Mouse (Mus musculus) left cerebral cortex, adult 8-10 months (tissue): Measurements from ENCODE around the gene Ppara. TPM values are rescaled to one million over a fixed set of nuclear protein-coding genes. Genes with fewer than 3 reads are reported as not detected.
A peak's percentile ranks its signal among the peaks of the same experiment; 100 is the strongest.

Source experiments
- DNase-seq, 2 experiments: peaks; one replicate each; pipeline ENCODE4 v3.0.0; 2022; ENCODE audit warnings: low spot score in 2 of 2
- total RNA-seq, 4 experiments: library from RNA; stranded (reverse); gene quantifications; 2 replicates each; pipeline ENCODE4 v1.2.4; 2022

Ppara gene
- total RNA-seq, 4 experiments from 2014 or later: 2.8 to 3.6 (median 3.3) TPM

DNA sequence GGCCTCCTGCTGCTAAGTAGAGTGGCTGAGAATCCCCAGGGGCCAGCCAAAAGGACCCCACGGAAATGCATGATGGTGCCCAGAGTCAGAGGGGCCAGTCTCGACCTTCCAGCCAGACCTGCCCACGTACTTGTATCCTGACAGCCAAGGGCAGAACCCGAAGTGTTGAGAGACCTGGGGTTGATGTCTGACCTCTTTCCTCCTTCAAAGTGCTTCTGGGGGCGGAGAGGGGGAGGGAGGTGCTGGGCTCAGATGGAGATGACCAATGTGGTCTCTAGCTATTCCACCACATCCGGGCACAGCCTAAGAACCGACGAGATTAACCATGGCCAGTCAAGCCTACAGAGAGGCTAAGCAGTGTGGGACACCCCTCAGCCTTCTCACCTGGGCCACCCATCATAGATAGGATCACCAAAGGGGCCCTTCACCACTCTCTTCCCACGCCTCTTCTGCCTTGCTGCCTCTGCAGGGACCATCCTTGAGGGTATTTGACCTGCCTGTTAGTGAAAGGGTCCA, 29.7 kb upstream of the Ppara start:
- DNase-seq: no peak

DNA sequence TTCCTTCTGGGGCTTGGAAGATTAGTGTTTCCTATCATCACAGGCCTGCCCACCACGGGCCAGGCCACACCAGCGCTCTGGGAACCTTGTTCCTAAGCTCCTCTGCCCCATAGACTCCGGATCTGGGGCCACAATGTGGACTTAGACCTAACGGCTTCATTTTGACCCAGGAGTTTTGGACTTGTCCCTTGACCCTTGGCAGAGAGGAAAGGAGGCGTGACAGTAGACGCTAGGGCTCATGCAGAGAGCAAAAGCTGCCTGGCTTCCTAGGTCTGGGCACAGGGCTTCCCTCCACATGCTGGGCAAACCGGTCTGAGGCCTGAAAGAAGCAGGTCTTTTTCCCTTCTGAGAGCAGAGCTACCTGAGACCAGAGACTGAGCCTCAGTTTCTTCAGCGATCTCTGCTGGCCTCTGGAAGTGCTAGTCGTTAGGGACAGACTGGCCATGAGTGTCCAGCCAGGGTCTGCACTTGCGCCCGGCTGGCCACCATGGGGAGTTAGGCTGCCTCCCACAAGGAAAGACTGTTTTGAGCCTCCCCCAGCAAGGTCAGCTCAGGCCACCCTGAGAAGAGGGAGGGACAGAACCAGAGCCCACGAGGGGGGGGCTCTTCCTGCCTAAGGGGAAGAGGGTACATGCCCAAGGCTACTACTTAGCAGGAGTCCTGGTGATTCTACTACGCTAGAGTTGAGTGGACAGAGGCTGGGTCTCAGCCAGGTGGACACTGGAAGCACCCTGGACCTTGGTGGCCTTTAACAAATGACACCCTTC, 29.0 kb upstream of the Ppara start:
- DNase-seq: no peak

DNA sequence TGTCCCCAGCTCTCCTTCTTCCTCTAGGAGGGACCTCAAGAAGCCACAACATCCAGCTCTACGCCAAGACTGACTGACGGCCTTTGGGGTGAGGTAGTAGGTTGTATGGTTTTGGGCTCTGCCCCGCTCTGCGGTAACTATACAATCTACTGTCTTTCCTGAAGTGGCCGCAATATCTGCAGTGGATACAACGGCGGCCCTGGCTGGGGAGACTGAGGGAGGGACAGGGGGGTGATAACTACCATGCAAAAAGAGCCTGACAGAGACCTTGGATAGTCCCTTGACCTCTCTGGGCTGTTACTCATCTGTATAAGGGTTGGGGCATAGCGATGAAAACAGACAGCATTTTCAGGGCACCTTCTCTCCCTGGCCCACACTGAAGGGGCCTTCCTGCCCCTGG, 28.3 kb upstream of the Ppara start:
- DNase-seq: no peak

DNA sequence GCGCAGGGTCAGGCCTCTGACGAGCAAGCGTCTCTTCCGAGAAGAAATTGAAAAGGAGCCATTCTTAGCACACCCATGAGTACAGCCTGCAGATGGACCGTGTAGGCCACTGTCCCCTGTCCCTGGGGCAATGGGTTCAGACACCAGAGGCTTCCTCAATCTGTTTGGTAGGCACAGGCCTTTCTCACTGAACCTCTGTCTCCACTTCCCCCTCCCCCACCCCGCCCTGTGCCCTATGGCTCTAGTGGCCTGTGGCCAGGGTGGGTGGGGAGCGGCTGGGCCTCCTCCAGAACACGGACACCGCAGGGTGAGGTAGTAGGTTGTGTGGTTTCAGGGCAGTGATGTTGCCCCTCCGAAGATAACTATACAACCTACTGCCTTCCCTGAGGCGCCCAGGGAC, 27.8 kb upstream of the Ppara start:
- DNase-seq: no peak

DNA sequence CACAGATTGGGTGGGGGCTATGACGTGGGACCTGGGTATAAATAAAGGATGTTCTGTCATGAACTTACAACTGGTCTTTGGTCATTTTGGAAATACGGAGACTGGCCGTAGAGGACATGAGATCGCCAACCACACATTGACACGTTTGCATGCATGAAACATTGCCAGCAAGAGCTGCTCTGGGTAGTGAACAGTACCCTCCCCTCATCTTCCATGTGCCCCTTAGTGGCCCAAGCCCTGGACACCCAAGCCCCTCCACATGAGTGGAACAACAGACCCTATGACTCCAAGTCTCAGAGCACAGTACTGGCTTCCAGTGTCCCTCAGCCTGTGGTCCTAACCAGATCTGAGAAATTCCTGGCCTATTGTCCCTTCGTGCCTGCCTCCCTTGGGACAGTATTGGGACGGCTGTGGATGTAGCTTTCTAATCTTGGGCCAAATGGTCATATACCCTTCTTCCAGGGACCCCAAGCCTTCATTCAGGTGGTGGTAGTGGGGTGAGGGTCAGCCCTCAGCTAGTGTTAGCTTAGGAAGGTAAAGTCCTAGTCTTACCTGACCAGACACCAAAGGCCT, 27.2 kb upstream of the Ppara start:
- DNase-seq: no peak

DNA sequence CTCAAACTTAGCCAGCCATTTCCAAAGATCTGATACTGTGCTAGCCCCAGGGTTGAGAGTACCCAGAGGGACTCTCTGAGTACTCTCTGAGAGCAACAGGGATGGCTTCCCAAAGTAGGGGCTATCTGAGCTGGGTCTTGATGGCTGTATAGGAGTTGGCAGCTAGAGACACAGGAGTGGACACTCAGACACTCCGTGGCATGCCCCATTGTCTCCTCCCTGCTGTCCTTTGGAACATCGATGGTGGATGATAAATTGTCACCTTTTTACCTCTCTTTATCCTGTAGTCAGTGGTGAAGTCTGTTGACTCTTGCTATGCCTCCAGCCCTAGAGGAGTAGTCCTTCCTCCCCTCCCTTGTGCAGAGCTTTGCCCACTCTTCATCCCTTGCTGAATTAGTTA, 26.6 kb upstream of the Ppara start:
- no peak for DNase-seq

DNA sequence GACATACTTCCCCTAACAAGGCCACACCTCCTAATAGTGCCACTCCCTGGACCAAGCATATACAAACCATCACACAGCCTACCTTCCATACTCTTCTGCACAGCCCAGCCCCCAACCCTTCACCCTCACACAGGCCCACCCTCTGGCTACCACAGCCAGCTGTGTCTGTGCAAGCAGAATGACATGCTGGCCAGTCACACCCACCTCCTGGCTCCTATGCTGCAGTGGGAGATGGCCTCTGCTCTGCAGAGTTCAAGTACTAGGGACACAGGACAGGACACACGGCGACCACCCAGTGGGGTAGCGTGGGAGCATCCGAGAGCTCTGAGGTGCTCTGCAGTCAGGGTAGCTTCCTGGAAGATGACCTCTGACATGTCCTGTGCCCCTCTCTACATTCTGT, 25.9 kb upstream of the Ppara start:
- DNase-seq: no peak

DNA sequence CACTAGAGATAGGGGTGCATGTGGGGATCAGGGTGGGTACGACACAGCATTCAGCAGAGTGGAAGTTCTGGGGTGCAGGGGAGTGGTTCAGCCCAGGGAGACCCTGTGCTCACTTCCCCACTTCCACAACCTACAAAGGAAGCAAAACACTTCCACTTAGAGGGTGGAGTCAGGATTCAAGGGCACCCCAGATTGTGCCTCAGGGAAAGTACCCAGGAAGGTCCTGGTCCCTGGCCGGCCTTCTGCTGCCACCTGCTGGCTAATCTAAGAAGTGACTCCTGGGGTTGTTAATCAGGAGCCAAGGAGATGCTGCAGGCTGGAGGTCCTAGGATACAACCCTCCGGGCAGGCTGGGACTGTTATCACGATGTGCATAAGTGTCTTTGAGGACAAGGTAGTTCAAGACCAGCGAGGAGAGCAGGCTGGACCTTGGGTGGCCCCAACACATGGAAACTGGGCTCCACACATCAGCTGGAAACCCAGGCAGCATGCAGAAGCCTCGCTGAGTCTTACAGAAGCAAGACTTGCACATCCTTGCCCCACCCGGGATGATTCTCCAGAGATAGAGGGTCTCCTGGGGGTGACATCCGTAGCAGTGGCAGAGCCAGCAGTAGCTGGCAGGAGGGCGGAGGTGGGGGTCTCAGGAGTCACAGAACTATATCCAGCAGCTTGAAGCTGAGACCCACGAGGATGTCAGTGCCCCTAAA, 25.4 kb upstream of the Ppara start:
- peak; percentile 72 to 81 for DNase-seq

DNA sequence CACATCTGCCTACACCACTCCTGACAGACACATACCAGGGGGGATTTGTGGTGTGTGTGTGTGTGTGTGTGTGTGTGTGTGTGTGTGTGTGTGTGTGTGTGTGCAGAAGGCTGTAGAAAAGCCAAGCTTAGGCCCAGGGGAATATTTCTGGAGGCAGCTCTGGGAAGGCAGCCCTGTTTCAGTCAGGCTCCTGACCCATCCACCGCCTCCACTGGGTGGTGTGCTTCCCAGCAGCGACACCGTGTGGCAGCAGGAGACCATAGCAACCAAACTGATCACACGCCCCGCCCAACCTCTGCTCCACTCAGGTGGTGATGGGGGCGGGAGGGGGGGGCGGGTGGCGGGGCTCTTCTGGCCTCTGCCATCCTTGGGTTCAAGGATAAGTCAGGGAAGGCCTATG, 24.6 kb upstream of the Ppara start:
- peak in 1 of 2 experiments; percentile 74 for DNase-seq

DNA sequence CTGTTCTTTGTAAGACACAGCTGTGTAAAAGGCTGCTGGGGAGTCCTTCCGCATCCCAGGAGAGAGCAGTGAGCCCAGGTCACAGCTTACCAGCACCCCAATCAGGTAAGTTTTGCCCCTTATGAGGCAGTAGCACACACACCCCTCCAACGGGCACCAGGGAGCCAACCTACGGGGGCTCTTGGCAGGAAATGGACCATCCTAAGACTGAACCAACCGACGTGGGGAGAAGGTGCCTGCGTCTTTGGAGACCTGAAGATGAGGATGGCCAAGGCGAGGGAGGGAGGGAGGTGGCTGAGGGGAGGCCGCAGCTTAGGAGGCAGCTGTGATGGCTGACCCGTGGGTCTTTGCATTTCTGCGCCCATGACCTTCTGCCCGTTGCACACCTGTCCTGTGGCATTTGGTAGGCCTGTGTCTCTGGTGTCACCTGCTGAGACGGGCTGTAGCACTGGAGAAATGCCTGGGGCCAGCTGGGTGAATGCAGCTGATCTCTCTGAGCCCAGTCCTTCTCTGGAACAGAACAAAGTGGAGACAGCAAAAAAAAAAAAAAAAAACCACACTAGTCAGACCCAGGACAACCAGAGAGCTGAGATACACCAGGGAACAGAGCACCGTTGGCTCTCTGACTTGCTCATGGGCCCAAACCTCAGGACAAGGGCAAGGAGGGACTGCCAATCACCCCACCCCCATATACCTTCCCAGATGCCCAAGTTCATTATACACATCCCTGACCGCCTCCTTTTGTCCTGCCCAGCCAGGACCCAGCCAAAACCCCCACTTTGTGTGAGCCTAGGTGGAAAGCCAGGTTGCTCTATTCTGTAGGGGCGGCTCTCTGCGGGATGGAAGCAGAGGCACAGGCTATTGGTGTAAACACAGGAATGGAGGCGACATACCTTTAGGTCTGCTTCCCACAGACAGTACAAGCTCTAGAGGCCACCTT, 23.9 kb upstream of the Ppara start:
- no peak for DNase-seq

DNA sequence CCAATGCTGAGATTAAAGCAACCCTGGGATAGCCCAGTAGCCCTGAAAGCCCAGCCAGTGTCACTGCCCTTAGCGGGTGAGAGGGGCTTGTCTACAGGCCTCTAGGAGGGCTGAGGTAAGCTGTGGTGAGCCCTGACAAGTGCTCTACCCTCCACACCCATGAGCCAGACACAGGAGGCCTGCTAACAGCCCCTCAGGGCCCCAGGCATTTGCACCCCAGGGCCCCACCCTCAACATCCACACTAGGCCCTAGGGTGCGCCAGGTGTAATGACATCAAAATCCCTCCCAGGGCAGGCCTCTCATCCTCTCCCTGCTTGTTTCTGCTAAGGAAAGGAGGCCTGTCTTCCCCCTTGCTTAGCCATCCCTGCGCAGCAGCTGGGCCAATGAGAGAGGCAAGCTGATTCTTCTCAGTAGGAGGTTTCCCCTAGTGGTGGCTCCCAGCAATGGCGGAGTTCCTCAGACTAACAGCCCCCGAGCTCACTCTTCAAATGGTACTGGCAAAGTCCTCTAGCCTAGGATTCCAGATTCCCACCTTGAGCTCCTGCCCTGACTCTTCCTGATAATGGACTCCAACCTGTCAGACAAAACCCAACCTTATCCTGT, 22.1 kb upstream of the Ppara start:
- DNase-seq: no peak

DNA sequence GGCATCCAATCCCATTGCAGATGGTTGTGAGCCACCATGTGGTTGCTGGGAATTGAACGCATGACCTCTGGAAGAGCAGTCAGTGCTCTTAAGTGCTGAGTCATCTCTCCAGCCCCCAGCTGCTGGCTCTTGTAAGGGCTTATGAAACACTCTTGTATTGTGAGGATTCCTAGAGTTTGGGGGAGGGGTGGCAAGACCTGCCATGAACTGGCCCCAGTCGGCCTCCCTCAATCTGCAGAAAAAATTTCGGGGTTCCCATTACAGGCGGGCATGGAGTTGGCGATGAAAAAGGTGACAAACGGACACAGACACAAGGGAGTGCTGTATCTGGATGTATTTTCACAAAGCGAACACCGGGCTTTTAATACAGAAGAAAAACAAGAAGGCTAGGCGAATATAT, 21.4 kb upstream of the Ppara start:
- DNase-seq: no peak

DNA sequence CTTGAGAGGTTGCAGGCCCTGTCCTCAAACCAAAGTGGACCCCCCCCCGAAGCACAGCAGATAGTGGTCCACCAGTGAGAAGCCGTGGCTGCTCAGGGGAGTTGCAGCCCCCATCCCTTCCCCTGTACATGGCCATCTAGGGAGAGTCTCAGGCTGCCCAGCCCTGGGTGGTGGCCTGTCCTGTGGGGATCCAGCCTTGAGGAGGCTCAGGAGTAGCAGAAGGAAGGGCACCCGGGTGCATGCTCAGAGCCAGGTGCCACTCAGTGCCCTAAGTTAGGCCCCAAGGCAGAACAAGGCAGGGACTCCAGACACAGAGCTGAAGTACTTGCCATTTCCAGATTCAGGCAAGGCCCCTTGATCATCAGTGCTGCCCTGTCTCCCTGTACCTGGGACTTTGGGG, 19.7 kb upstream of the Ppara start:
- DNase-seq: no peak

DNA sequence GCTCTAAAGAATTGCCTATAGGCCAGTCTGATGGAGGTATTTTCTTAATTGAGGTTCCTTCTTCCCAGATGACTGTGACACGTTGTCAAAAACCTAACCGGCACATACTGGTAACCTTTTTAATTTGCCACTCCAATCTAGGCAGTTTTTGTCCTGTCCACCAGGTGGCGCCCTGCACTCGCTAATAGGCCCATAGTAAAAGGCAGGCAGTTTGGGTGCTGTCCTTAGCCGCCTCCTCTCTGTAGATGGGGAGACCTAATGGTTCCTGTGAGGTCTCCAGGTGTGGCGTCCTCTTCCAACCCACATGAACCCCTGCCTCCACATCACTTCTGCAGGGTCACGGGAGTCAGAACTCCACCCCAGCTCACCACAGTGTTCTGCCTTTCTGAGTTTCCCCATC, 18.7 kb upstream of the Ppara start:
- DNase-seq: peak; percentile 61 to 91

DNA sequence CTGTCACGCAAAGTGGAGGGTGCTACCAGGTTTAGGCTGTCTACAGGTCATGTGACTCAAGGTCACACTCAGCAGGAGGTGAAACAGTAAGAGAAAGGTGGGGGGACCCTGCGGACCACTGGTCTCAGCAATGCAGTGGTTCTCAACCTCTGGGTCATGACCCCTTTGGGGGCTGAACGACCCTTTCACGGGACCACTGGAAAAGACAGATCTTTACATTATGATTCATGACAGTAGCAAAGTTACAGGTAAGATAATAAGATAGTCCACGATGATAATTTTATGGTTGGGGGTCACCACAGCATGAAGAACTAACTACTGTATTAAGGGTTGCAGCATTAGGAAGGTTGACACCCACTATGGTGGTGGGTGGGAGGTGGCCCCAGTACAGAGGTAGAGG, 18.2 kb upstream of the Ppara start:
- DNase-seq: no peak

DNA sequence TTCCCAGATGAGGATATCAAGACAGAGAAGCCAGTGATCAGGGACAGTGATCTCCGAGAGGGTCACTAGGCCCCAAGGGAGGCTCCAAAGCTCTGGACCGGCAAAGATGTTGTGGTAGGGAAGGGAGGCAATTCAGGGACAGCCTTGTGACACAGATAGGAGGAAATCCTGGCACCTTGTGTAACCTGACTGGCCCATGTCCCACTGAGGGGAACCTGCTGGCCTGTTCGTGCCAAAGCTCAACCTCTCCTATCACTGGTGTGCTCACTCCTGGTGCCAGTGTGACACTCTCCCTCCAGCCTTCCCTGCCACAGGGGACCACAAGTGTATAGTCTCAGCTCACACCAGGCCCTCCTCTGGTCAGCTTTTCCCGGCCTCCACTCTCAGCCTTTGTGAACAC, 17.8 kb upstream of the Ppara start:
- no peak for DNase-seq

DNA sequence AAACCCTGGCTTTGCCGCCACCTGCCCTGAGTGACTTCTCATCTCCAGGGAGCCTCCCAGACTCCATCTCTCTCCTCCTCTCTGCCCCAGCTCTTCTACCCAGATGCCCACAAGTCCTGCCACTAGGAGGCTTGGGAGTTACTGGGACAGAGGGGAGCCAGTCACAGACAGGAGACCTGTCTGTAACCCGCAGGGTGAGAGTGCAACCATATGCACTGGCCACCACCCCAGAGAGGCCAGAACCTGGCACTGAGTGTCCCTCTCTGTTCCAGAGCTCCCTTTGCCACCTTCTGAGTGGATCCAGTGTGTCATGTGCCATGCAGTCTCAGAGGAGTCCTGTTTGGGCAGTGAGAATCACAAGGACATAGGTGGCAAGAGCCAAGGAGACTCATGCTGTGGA, 17.0 kb upstream of the Ppara start:
- no peak for DNase-seq

DNA sequence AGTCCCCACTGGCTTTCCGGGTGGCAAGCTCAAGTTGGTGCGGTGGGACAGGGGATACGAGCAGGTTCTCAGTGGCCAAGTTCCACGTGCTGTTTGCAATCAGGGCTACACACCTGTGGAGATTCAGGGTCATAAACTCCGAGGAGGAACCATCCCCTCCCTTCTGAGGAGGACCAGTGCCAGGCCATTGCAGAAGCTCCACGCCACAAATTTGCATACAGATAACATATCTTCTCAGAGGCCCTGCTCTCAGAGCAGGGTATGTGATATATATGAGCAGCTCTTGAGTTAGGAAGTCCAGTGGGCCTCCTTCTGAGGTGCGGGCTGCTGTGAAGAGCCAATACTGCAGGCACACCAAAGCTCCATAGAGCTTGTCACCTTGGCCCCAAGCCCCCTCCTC, 15.8 kb upstream of the Ppara start:
- DNase-seq: no peak

DNA sequence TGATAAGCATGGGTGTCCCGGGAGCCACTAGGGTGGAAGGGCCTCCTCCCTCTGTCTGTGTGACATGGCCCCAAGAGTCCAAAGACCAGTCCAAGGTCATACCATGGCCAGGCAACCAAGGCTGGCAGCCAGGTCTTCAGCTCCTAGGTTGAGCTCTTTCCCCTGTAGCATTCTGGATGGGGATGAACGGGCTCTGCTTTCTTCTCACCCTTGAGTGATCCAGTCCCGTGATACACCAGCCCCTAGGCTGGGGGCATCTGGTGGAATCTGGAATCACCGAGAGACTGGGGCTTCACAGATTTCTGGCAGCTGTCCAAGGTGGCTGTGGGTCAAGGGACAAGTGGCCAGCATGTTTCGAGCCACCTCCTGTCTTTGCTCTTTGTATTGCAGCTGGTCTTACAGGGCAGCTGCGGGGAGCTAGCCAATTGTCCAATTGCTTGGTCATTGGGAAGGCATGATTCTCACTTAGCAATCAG, 14.4 kb upstream of the Ppara start:
- DNase-seq: no peak

DNA sequence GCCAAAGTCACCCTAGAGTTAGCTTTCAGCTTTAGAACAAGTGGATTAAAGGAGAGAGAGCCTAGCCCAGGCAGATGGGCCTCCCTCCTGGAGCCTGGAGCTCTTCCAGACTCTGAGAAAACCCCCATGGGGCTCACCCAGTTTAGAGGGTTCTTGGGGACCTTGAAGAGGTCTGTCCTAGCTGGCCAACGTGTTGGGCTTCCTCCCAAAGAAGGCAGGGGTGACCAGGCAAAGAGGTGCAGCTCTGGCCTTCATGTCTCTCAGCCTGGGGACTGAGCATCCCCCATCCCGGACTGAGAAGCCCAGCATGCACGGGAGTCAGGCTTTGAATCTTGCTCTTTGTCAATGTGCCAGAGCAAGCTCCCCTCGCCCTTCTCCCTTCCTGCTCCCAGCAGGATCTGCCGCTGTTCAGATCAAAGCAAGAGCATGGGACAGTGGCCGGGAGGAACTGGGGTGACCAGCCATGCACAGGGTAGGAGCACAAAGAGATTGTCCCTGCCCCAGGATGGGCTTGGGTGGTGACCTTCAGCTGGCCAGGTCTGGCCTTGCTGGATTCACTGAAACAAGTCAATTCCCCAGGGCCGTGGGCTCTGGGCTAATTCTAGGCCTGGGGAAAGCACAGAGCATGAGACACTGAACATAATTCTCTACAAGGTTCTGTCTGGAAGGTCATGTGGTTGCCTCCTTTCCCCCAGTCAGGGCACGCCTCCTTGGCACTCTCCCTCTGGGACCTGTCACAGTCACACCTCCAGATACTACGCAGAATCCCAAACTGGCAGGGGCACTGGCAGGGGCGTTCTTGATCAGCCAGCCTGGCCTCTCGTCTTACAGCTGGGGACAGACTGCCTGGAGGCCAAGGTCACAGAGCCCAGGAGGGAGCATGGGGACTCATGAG, 10.3 kb upstream of the Ppara start:
- no peak for DNase-seq
